Mouse (Mus musculus): ENCODE data around the gene Timp4.

DNA sequence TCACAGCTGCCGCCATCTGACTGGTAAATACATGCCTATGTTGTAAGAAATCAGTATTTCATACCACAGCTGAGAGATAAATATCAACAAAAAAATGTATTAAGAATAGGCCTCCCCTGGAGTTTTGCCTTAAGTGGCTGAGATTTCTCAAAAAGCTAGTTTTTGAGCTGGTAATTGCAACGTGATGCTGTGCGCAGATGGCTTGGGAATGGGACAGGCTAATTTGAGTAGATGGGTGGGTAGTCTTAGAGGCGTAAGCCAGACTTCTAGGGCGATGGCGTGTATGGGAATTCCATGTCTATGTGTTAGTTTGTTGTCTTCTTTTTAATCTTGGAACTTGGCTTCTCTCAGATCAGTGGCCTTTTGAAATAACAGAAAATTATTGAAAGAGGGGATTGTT lies 39.8 kb upstream of the Timp4 start:
- TF ChIP-seq POLR2A (IDR thresholded peaks at IDR 0.05; ENCODE audit: extremely low read depth, insufficient read depth, low read length): no peak
- no peak for TF ChIP-seq CTCF (IDR thresholded peaks at IDR 0.05; ENCODE audit: extremely low read depth, insufficient read depth, low read length)
